Mouse (Mus musculus) testis, adult 2 months (tissue): Measurements from ENCODE around the gene Vps8.

Experiments used
- CTCF ChIP-seq: fragments of 200-500 bp; IDR thresholded peaks from 2 replicates; pipeline ENCODE4 v1.5.1; 2012; ENCODE audit warnings: low read depth, mild to moderate bottlenecking, inconsistent platforms, low read length, moderate library complexity; ENCODE audit not compliant: control insufficient read depth, insufficient read depth, insufficient replicate concordance
- POLR2A ChIP-seq: fragments of 200-500 bp; IDR thresholded peaks from 2 replicates; pipeline ENCODE4 v1.6.1; 2012; ENCODE audit warnings: low read depth, mild to moderate bottlenecking, inconsistent platforms, low read length, moderate library complexity; ENCODE audit not compliant: control insufficient read depth

DNA sequence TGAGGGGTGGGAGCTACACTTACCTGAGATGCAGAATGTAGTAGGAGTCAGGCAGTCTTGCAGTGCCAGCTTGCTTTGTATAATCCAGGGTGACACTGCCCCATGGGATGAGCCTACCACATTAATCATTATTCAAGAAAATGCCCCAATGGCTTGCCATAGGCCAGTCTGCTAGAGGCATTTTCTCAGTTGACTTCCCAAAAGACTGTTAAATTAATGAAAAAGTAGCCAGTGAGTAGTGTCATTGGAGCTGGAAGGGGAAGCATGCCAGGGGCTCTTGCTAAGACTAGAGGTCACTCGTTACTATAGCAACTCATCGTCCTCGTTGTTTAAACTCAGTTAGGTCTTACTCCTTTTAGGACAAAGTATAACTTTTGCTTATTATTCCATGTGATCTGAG is 130.6 kb downstream of the Vps8 start:
- TF ChIP-seq CTCF (no peak), POLR2A (no peak)
